Mouse (Mus musculus): Measurements from ENCODE around the gene Islr2. TPM values are rescaled to one million over a fixed set of nuclear protein-coding genes. Genes with fewer than 3 reads are reported as not detected.

The Islr2 gene
- polyA plus RNA-seq, 1 experiment, result not detected

- Histone ChIP-seq H3K4me3 (replicated peaks; ENCODE audit: control insufficient read depth, low read depth, low read length) (no peak overlapping the region), H3K4me1 (ENCODE audit: control insufficient read depth, insufficient read depth, low read length) (no peaks in the 10 kb centered on the region), H3K27ac (ENCODE audit: control insufficient read depth, insufficient read depth, low read depth, low read length, poor library complexity) (no peak overlapping the region)
- 62% methylated on average over 5 of the region's 5 CpGs for WGBS
- TF ChIP-seq CTCF (IDR thresholded peaks at IDR 0.05; ENCODE audit: control insufficient read depth, insufficient read depth, low read length) (no peak), POLR2A (IDR thresholded peaks at IDR 0.05; ENCODE audit: borderline replicate concordance, control insufficient read depth, low read depth, low read length) (no peak)
Observed at GRCm38 (mm10) chr9:58174818-58175251, 29.3 kb downstream of the Islr2 start.

- 70% methylated on average over 2 of the region's 2 CpGs for WGBS
- Histone ChIP-seq H3K27ac (ENCODE audit: control insufficient read depth, insufficient read depth, low read depth, low read length, poor library complexity) (no peak overlapping the region), H3K4me1 (ENCODE audit: control insufficient read depth, insufficient read depth, low read length) (no peaks in the 10 kb centered on the region), H3K4me3 (replicated peaks; ENCODE audit: control insufficient read depth, low read depth, low read length) (no peak overlapping the region)
- TF ChIP-seq CTCF (IDR thresholded peaks at IDR 0.05; ENCODE audit: control insufficient read depth, insufficient read depth, low read length), result no peak
- no peak for TF ChIP-seq POLR2A (IDR thresholded peaks at IDR 0.05; ENCODE audit: borderline replicate concordance, control insufficient read depth, low read depth, low read length)
Observed at GRCm38 (mm10) chr9:58172863-58173262, 31.3 kb downstream of the Islr2 start.

- WGBS, result 75% methylated on average over 6 of the region's 6 CpGs
- Histone ChIP-seq H3K27ac (ENCODE audit: control insufficient read depth, insufficient read depth, low read depth, low read length, poor library complexity) (no peak overlapping the region), H3K4me1 (ENCODE audit: control insufficient read depth, insufficient read depth, low read length) (no peaks in the 10 kb centered on the region), H3K4me3 (replicated peaks; ENCODE audit: control insufficient read depth, low read depth, low read length) (no peak overlapping the region)
- TF ChIP-seq CTCF (IDR thresholded peaks at IDR 0.05; ENCODE audit: control insufficient read depth, insufficient read depth, low read length) (no peak), POLR2A (IDR thresholded peaks at IDR 0.05; ENCODE audit: borderline replicate concordance, control insufficient read depth, low read depth, low read length) (no peak)
Observed at GRCm38 (mm10) chr9:58169426-58169825, 34.7 kb downstream of the Islr2 start.

GRCm38 (mm10) chr9:58168880-58169279 lies 35.2 kb downstream of the Islr2 start:
- WGBS, result 76% methylated on average over 3 of the region's 3 CpGs
- Histone ChIP-seq H3K4me1 (ENCODE audit: control insufficient read depth, insufficient read depth, low read length) (no peaks in the 10 kb centered on the region), H3K27ac (ENCODE audit: control insufficient read depth, insufficient read depth, low read depth, low read length, poor library complexity) (no peak overlapping the region), H3K4me3 (replicated peaks; ENCODE audit: control insufficient read depth, low read depth, low read length) (no peak overlapping the region)
- no peak for TF ChIP-seq POLR2A (IDR thresholded peaks at IDR 0.05; ENCODE audit: borderline replicate concordance, control insufficient read depth, low read depth, low read length)
- TF ChIP-seq CTCF (IDR thresholded peaks at IDR 0.05; ENCODE audit: control insufficient read depth, insufficient read depth, low read length), result no peak

- 83% methylated on average over 1 of the region's 1 CpGs for WGBS
- no peak overlapping the region for H3K4me3 ChIP-seq (replicated peaks; ENCODE audit: control insufficient read depth, low read depth, low read length)
- no peak for TF ChIP-seq POLR2A (IDR thresholded peaks at IDR 0.05; ENCODE audit: borderline replicate concordance, control insufficient read depth, low read depth, low read length)
- no peak for TF ChIP-seq CTCF (IDR thresholded peaks at IDR 0.05; ENCODE audit: control insufficient read depth, insufficient read depth, low read length)
- no peaks in the 10 kb centered on the region for H3K4me1 ChIP-seq (ENCODE audit: control insufficient read depth, insufficient read depth, low read length)
- no peak overlapping the region for H3K27ac ChIP-seq (ENCODE audit: control insufficient read depth, insufficient read depth, low read depth, low read length, poor library complexity)
Observed at GRCm38 (mm10) chr9:58165779-58166178, 38.3 kb downstream of the Islr2 start.

- no peak overlapping the region for H3K27ac ChIP-seq (ENCODE audit: control insufficient read depth, insufficient read depth, low read depth, low read length, poor library complexity)
- H3K4me1 ChIP-seq (ENCODE audit: control insufficient read depth, insufficient read depth, low read length), result no peaks in the 10 kb centered on the region
- no peak for TF ChIP-seq POLR2A (IDR thresholded peaks at IDR 0.05; ENCODE audit: borderline replicate concordance, control insufficient read depth, low read depth, low read length)
- TF ChIP-seq CTCF (IDR thresholded peaks at IDR 0.05; ENCODE audit: control insufficient read depth, insufficient read depth, low read length), result no peak
- WGBS, result 75% methylated on average over 5 of the region's 5 CpGs
- no peak overlapping the region for H3K4me3 ChIP-seq (replicated peaks; ENCODE audit: control insufficient read depth, low read depth, low read length)
Observed at GRCm38 (mm10) chr9:58163146-58163545, 41.0 kb downstream of the Islr2 start.

GRCm38 (mm10) chr9:58162173-58162572 lies 41.9 kb downstream of the Islr2 start:
- no peak for TF ChIP-seq POLR2A (IDR thresholded peaks at IDR 0.05; ENCODE audit: borderline replicate concordance, control insufficient read depth, low read depth, low read length)
- no peak for TF ChIP-seq CTCF (IDR thresholded peaks at IDR 0.05; ENCODE audit: control insufficient read depth, insufficient read depth, low read length)
- 78% methylated on average over 3 of the region's 3 CpGs for WGBS
- H3K4me3 ChIP-seq (replicated peaks; ENCODE audit: control insufficient read depth, low read depth, low read length), result no peak overlapping the region
- no peak overlapping the region for H3K27ac ChIP-seq (ENCODE audit: control insufficient read depth, insufficient read depth, low read depth, low read length, poor library complexity)
- no peaks in the 10 kb centered on the region for H3K4me1 ChIP-seq (ENCODE audit: control insufficient read depth, insufficient read depth, low read length)

GRCm38 (mm10) chr9:58160315-58160714 lies 43.8 kb downstream of the Islr2 start:
- no peak for TF ChIP-seq POLR2A (IDR thresholded peaks at IDR 0.05; ENCODE audit: borderline replicate concordance, control insufficient read depth, low read depth, low read length)
- no peak for TF ChIP-seq CTCF (IDR thresholded peaks at IDR 0.05; ENCODE audit: control insufficient read depth, insufficient read depth, low read length)
- Histone ChIP-seq H3K4me1 (ENCODE audit: control insufficient read depth, insufficient read depth, low read length) (no peaks in the 10 kb centered on the region), H3K27ac (ENCODE audit: control insufficient read depth, insufficient read depth, low read depth, low read length, poor library complexity) (no peak overlapping the region), H3K4me3 (replicated peaks; ENCODE audit: control insufficient read depth, low read depth, low read length) (no peak overlapping the region)
- 8% methylated on average over 5 of the region's 5 CpGs for WGBS

- WGBS, result 39% methylated on average over 4 of the region's 4 CpGs
- TF ChIP-seq POLR2A (IDR thresholded peaks at IDR 0.05; ENCODE audit: borderline replicate concordance, control insufficient read depth, low read depth, low read length) (no peak), CTCF (IDR thresholded peaks at IDR 0.05; ENCODE audit: control insufficient read depth, insufficient read depth, low read length) (no peak)
- H3K4me1 ChIP-seq (ENCODE audit: control insufficient read depth, insufficient read depth, low read length), result no peaks in the 10 kb centered on the region
Observed at GRCm38 (mm10) chr9:58159855-58160254, 44.3 kb downstream of the Islr2 start.

More at GRCm38 (mm10) chr9:58159855-58160254, 44.3 kb downstream of the Islr2 start:
- no peak overlapping the region for H3K27ac ChIP-seq (ENCODE audit: control insufficient read depth, insufficient read depth, low read depth, low read length, poor library complexity)
- no peak overlapping the region for H3K4me3 ChIP-seq (replicated peaks; ENCODE audit: control insufficient read depth, low read depth, low read length)
